In genomic region chr9:96836984-96837383, GRCm38 (mm10) we compare ENCODE assay signal across 14 mouse cellular contexts. TPM values are rescaled to one million over a fixed set of nuclear protein-coding genes. Genes with fewer than 3 reads are reported as not detected.
DNase-seq lines count a peak whose midpoint lies in the region; ATAC-seq lines count a peak whose summit lies in the region.
"Had no signal": no experiment of that assay in that cellular context is flagged by ENCODE, and none has a peak within 500 bp of the region (broad histone marks: within the 10 kb centered on the region; RNA-seq: fewer than 3 reads in every experiment).

No protein-coding gene starts in this region.

- no peak for ATAC-seq in forebrain, embryonic 16.5 days
- no peak for ATAC-seq in neural tube, embryonic 12.5 days (ENCODE audit: low FRiP score, low read depth)
- no peak for ATAC-seq in neural tube, embryonic 15.5 days (ENCODE audit: low FRiP score)
- ATAC-seq in liver, embryonic 11.5 days (replicated peaks; ENCODE audit: low FRiP score) = no peak
- ATAC-seq: Patski had no signal

- no peak for DNase-seq in forebrain, embryonic 10.5 days (ENCODE audit: extremely low spot score, low spot score)
- no peak for DNase-seq in neural tube, embryonic 10.5 days (ENCODE audit: extremely low spot score, low spot score)
- DNase-seq in limb, embryonic 10.5 days (ENCODE audit: low spot score) = no peak
- DNase-seq in liver, embryonic 11.5 days (ENCODE audit: low spot score) = no peak
- no peak for DNase-seq in thymus, postnatal 36 days
- DNase-seq: kidney, adult 11 months; lung, adult 2 months; right cerebral cortex, postnatal 14 days had no signal

- no peak overlapping the region for H3K4me3 ChIP-seq in forebrain, embryonic 10.5 days
- H3K4me3 ChIP-seq in forebrain, embryonic 16.5 days (replicated peaks; ENCODE audit: low read length) = no peak overlapping the region
- H3K4me3 ChIP-seq in neural tube, embryonic 12.5 days = no peak overlapping the region
- H3K4me3 ChIP-seq in limb, embryonic 10.5 days = no peak overlapping the region
- H3K4me3 ChIP-seq in neural tube, embryonic 15.5 days (replicated peaks) = no peak overlapping the region
- no peak overlapping the region for H3K4me3 ChIP-seq in liver, embryonic 11.5 days (ENCODE audit: low read depth, low read length)
- H3K4me3 ChIP-seq: left cerebral cortex, adult 2 months; limb, embryonic 15.5 days had no signal

- H3K27ac ChIP-seq in forebrain, embryonic 10.5 days = peak overlapping the region; percentile 58; the same call in 1 of the 2 replicates
- no peak overlapping the region for H3K27ac ChIP-seq in forebrain, embryonic 16.5 days (ENCODE audit: low read length)
- H3K27ac ChIP-seq in neural tube, embryonic 12.5 days = peak overlapping the region; percentile 10; the same call in 1 of the 2 replicates
- peak overlapping the region; percentile 50; the same call in 1 of the 2 replicates for H3K27ac ChIP-seq in limb, embryonic 10.5 days
- peak overlapping the region; percentile 81 for H3K27ac ChIP-seq in neural tube, embryonic 15.5 days (replicated peaks)
- no peak overlapping the region for H3K27ac ChIP-seq in liver, embryonic 11.5 days (ENCODE audit: low read depth, low read length)
- H3K27ac ChIP-seq: left cerebral cortex, adult 2 months; limb, embryonic 15.5 days had no signal

- H3K9me3 ChIP-seq in forebrain, embryonic 10.5 days = peaks cover 5% of the 10 kb centered on the region
- H3K9me3 ChIP-seq in forebrain, embryonic 16.5 days (ENCODE audit: control insufficient read depth, low read length) = no peaks in the 10 kb centered on the region
- H3K9me3 ChIP-seq in neural tube, embryonic 12.5 days = no peaks in the 10 kb centered on the region
- no peaks in the 10 kb centered on the region for H3K9me3 ChIP-seq in limb, embryonic 10.5 days (replicated peaks)
- no peaks in the 10 kb centered on the region for H3K9me3 ChIP-seq in neural tube, embryonic 15.5 days (replicated peaks)
- no peaks in the 10 kb centered on the region for H3K9me3 ChIP-seq in liver, embryonic 11.5 days (ENCODE audit: control insufficient read depth, low read length)
- H3K9me3 ChIP-seq: limb, embryonic 15.5 days had no signal

- H3K4me2 ChIP-seq in forebrain, embryonic 16.5 days (ENCODE audit: low read length) = no peak overlapping the region
- H3K4me2 ChIP-seq in neural tube, embryonic 12.5 days (replicated peaks) = no peak overlapping the region
- H3K4me2 ChIP-seq in neural tube, embryonic 15.5 days = no peak overlapping the region
- H3K4me2 ChIP-seq in liver, embryonic 11.5 days = no peak overlapping the region
- H3K4me2 ChIP-seq: limb, embryonic 15.5 days had no signal

- WGBS in forebrain, embryonic 10.5 days = 36% methylated on average over 8 of the region's 8 CpGs
- WGBS in forebrain, embryonic 16.5 days = 18% methylated on average over 8 of the region's 8 CpGs
- 25% methylated on average over 8 of the region's 8 CpGs for WGBS in neural tube, embryonic 12.5 days
- 51% methylated on average over 8 of the region's 8 CpGs for WGBS in limb, embryonic 10.5 days
- 26% methylated on average over 8 of the region's 8 CpGs for WGBS in neural tube, embryonic 15.5 days
- WGBS in liver, embryonic 11.5 days = 48% methylated on average over 8 of the region's 8 CpGs

- no peak overlapping the region for H3K9ac ChIP-seq in forebrain, embryonic 16.5 days (replicated peaks; ENCODE audit: low read depth, low read length)
- H3K9ac ChIP-seq in neural tube, embryonic 12.5 days = no peak overlapping the region
- H3K9ac ChIP-seq in neural tube, embryonic 15.5 days (replicated peaks) = no peak overlapping the region
- H3K9ac ChIP-seq in liver, embryonic 11.5 days (ENCODE audit: low read depth, low read length) = no peak overlapping the region
- H3K9ac ChIP-seq: limb, embryonic 15.5 days had no signal

- no peaks in the 10 kb centered on the region for H3K27me3 ChIP-seq in forebrain, embryonic 10.5 days (ENCODE audit: poor library complexity, severe bottlenecking)
- no peaks in the 10 kb centered on the region for H3K27me3 ChIP-seq in forebrain, embryonic 16.5 days (replicated peaks; ENCODE audit: control insufficient read depth, insufficient read depth, low read length)
- no peaks in the 10 kb centered on the region for H3K27me3 ChIP-seq in neural tube, embryonic 12.5 days (replicated peaks)
- H3K27me3 ChIP-seq in limb, embryonic 10.5 days (ENCODE audit: low read depth, poor library complexity, severe bottlenecking) = no peaks in the 10 kb centered on the region
- H3K27me3 ChIP-seq in neural tube, embryonic 15.5 days (replicated peaks) = no peaks in the 10 kb centered on the region
- no peaks in the 10 kb centered on the region; the same call in 1 of the 2 replicates for H3K27me3 ChIP-seq in liver, embryonic 11.5 days (replicated peaks; ENCODE audit: control insufficient read depth, insufficient read depth, low read length)
- H3K27me3 ChIP-seq: limb, embryonic 15.5 days; Patski had no signal

- peaks cover 39% of the 10 kb centered on the region for H3K4me1 ChIP-seq in forebrain, embryonic 10.5 days
- peaks cover 21% of the 10 kb centered on the region for H3K4me1 ChIP-seq in forebrain, embryonic 16.5 days (replicated peaks; ENCODE audit: control insufficient read depth, insufficient read depth, low read length)
- peaks cover 40% of the 10 kb centered on the region for H3K4me1 ChIP-seq in neural tube, embryonic 12.5 days
- peaks cover 40% of the 10 kb centered on the region for H3K4me1 ChIP-seq in limb, embryonic 10.5 days
- peaks cover 43% of the 10 kb centered on the region for H3K4me1 ChIP-seq in neural tube, embryonic 15.5 days
- H3K4me1 ChIP-seq in liver, embryonic 11.5 days (replicated peaks; ENCODE audit: control insufficient read depth, insufficient read depth, low read length) = no peaks in the 10 kb centered on the region

- H3K36me3 ChIP-seq in forebrain, embryonic 10.5 days (replicated peaks) = peaks cover 10% of the 10 kb centered on the region
- H3K36me3 ChIP-seq in forebrain, embryonic 16.5 days (ENCODE audit: control insufficient read depth, insufficient read depth) = no peaks in the 10 kb centered on the region
- H3K36me3 ChIP-seq in neural tube, embryonic 12.5 days = peaks cover 7% of the 10 kb centered on the region; the same call in 1 of the 2 replicates
- 0 out of 2 replicates have a peak, but pooled peaks cover 2% of the 10 kb centered on the region for H3K36me3 ChIP-seq in limb, embryonic 10.5 days
- no peaks in the 10 kb centered on the region for H3K36me3 ChIP-seq in neural tube, embryonic 15.5 days
- H3K36me3 ChIP-seq in liver, embryonic 11.5 days (ENCODE audit: control insufficient read depth, insufficient read depth, low read length) = no peaks in the 10 kb centered on the region
- H3K36me3 ChIP-seq: limb, embryonic 15.5 days had no signal

RNA-seq across cellular contexts. Expression of gene Pxylp1, which starts 55.5 kb away (rescaled TPM):
- 21.5 and 23.8 TPM in 2 replicates for polyA plus RNA-seq in forebrain, embryonic 10.5 days (2016; fragmentation: Nextera tagmentation; extraction: Ambion mirVana)
- polyA plus RNA-seq in forebrain, embryonic 16.5 days (2015; fragmentation: Nextera tagmentation; extraction: Ambion mirVana) = 32.5 and 33.3 TPM in 2 replicates
- polyA plus RNA-seq in neural tube, embryonic 12.5 days (2016; fragmentation: Nextera tagmentation; extraction: Ambion mirVana) = 41.2 and 42.6 TPM in 2 replicates
- polyA plus RNA-seq in limb, embryonic 10.5 days (2016; fragmentation: Nextera tagmentation; extraction: Ambion mirVana) = 11.4 and 15.3 TPM in 2 replicates
- polyA plus RNA-seq in neural tube, embryonic 15.5 days (2015; fragmentation: Nextera tagmentation; extraction: Ambion mirVana) = 24.8 and 25.6 TPM in 2 replicates
- 3.4 and 5.5 TPM in 2 replicates for polyA plus RNA-seq in liver, embryonic 11.5 days (2014; fragmentation: Nextera tagmentation; extraction: Ambion mirVana)

Comparison
In these comparisons a context has a peak if more than half of its experiments do, and no peak if none do; other contexts are left out.
1. H3K27ac ChIP-seq: peak in forebrain, embryonic 10.5 days (single experiment), neural tube, embryonic 12.5 days (single experiment), limb, embryonic 10.5 days (single experiment) and neural tube, embryonic 15.5 days (single experiment); none in forebrain, embryonic 16.5 days (single experiment) and liver, embryonic 11.5 days (single experiment).